Mouse (Mus musculus) telencephalon, adult 2 months (tissue): Measurements from ENCODE around the gene Neurl4.
"Not testable (repeated sequence)": the region's sequence is repeated elsewhere in the genome, so short reads cannot be mapped to it uniquely, and the experiment has no call there.

ENCODE experiments used
- DNase-seq: peaks from one replicate; pipeline ENCODE4 v3.0.0-alpha.2; 2011; ENCODE audit warnings: low read depth, low spot score

The Neurl4 gene

GRCm38 (mm10) chr11:69900471-69901405, at the start of gene Neurl4, which contains the start of gene 2810408A11Rik:
Neurl4 (plus strand) TSS chr11:69901072.
2810408A11Rik (minus strand) TSS chr11:69900987.
- peak; percentile 90 for DNase-seq

DNA sequence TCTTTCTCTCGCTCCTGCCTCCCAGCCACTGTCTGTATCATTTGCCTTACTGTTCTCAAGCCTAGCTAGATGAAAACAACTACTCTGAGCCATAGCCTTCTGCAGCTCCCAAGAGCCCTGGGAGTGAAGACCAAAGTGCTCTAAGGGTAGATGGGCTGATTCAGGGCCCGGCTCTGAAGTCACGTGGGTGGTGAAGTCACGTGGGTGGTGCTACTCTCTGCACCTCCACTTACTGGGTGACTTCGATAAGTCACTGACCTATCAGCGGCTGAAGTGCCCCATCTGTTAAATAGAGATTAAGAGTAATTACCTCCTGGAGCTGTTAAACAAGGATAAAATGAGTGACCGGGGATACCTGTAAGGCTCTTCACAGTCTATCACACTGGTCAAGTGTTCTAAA, 46.9 kb upstream of the Neurl4 start:
- DNase-seq = no peak

GRCm38 (mm10) chr11:69854680-69855079, 46.2 kb upstream of the Neurl4 start:
- DNase-seq = no peak

- no peak for DNase-seq
Measured at GRCm38 (mm10) chr11:69855347-69855746, 45.5 kb upstream of the Neurl4 start.

DNA sequence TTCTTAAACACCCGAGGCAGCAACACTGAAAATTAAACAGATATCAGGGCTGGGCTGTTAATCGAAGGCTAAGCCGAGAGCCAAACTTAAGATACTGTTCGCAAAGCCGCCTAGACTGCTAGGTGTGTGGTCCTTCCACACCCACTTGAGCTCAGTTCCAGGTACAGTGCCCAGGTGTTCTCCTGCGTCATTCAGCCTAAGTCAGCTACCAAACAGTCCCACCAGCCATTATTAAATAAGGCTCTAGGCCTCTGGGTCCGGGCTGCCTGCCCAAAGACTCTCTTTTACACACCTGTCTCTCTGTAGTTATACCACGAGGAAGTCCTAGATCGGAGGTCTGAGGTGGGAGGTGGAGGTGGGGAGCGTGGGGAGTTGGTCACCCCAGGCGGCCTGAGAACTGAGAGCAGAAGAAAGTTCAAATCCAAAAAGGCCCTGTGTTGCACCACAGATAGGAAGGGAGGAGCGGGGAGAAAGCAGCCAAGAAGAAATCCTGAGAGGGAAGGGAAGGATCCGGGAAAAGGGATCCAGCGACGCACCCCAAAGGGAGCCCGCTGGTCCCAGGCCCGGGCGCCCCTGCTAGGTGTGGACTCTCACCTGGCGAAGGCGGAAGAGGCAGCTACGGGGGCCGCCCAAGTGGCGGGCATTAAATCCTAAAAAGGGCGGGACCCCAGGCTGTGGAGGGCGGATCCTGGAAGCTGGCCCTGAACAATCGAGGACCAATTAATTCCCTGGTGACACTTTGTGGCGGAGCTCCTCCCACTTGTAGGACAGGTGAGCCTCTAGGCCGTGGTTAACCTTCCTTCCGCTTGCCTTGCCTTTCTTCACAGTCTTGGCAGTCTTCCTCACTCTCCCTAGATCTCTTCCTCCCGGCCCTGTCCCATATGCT, 42.5 kb upstream of the Neurl4 start, which contains the start of gene Tnk1:
TSS of gene Tnk1 (minus strand) at position 618 of the 886 bp plus-strand sequence.
- DNase-seq = no peak

DNA sequence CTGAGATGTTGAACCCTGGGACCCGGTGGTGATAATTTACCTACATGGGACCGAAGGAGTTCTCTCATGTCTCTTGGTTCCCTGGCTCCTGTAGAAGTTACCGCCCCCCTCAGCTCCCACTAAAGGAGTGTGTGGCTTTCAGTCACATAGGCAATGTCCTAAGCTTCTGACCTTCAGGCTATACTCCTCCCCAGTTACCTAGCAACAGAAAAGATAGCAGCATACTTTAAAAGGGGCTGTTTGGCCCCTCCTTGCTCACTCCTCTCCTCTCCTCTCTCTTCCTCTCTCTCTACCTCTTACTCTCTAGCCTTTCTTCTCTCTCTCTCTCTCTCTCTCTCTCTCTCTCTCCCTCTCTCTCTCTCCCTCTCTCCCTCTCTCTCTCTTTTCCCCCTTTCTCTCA, 37.1 kb upstream of the Neurl4 start:
- not testable (repeated sequence) for DNase-seq

DNA sequence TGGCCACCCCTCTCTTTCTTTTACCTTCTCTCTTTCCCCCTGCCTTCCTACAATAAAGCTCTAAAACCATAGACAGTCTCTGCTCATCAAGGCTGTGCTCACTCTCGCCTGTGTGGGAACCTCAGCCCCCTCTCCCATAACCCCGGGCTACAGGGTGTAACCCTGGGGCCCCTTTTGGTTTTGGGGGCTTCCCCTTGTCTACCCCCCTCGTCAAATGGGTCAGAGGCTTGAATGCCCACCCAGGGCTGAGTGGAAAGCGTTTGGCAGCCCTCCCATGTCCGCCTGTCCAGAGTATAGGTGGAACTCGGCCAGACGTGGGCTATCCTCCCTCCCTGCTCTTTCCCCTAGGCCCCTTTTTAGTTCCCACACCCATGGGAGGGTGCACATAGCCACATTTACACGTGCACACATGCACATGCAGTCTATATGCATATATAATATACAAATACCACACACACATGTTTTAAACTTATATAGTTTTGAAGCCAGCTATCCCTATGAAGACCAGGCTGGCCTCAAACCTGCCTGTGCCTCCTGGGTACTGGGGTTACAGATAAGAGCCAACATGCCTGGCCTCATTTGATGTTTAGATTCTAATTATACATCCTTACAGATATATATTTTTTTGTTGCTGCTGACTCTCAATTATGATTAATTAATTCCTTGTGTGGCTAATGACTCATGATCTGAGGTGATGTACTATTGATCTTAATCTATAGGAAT, 36.6 kb upstream of the Neurl4 start:
- DNase-seq = no peak

DNA sequence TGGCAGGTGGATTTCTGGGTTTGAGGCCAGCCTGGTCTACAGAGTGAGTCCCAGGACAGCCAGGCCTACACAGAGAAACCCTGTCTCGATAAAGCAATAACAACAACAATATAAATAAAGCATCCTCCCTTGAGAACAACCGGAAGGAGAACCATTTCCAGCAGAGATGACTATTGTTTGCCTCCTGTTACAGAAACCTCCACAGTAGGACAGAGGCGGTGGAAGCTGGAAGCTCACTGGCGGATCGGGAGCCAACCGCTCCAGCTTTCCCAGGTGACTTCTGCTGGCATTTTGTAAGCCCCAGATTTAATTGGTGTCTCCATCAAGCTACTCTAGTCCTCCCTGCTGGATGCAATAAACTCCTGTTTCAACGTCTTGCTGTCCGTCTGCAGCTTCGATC, 35.3 kb upstream of the Neurl4 start:
- DNase-seq = no peak

DNA sequence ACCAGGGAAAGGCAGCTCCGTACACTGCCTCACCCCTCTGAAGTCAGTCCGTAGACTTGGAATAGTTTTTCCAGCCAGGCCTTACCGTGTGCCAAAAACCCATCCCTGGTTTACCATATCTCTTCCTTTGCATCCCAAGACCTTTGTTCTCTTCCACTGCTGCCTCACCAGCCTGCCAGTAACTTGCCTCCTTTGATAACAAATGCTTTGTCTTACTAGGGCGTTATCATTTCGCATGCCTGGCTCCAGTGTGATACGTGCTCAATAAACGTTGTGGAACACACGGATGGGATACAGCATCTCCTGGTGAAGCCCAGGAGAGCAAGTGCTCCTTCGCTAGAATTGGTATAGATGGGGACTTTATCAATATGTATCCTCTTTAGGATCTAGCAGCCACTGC, 33.5 kb upstream of the Neurl4 start:
- no peak for DNase-seq

DNA sequence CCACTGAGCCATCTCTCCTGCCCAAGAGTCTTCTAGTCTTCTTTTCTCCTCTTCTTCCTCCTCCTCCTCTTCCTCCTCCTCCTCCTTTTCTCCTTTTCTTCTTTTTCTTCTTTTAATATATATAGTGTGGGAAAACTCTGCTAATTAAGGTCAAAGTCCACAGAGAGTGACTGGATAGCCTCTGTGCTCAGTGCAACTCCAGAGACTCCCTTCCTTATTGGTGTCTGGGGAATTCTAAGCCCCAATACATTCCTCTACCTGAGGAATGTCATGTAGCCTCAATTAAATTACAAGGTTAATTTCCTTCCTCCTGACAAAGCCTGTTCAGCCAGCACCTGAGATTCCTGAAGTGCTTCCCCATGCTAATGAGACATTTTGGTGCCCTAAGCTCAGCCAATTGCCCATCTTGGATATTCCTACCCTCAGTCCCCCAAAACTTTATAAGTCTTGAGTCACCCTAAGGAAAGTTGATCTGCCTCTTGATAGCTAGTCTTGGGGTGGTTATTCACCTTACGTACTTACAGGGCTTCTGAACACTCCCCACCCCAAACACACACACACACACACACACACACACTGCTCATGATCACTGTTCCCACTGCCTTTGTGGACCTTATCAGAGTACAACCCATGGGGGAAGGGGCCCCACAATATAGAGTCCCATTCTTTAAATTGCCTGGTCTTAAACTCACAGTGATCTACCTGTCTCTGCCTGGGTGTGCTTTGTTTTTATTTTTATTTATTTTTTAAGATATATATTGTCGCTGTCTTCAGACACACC, 30.4 kb upstream of the Neurl4 start:
- no peak for DNase-seq

- DNase-seq = no peak
Measured at GRCm38 (mm10) chr11:69871822-69872221, 29.1 kb upstream of the Neurl4 start.

DNA sequence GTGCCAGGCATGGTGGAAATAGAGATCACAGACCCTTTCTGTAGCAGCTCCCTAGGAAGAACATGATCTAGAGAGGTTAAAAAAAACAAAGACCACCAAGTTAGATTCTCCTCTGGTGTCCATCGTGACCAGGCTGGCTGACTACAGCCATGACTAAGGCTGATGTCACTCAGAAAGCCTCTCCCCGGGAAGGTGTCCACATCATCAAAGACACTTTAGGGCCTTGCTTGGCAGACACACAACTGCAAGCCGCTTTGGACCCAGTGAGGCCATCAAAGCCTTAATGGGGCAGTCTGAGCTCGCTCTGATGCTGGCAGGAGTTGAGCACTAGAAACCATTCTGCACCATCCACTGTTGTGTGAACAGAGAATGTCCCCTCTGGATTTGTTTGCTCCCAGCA, 28.4 kb upstream of the Neurl4 start:
- no peak for DNase-seq

DNA sequence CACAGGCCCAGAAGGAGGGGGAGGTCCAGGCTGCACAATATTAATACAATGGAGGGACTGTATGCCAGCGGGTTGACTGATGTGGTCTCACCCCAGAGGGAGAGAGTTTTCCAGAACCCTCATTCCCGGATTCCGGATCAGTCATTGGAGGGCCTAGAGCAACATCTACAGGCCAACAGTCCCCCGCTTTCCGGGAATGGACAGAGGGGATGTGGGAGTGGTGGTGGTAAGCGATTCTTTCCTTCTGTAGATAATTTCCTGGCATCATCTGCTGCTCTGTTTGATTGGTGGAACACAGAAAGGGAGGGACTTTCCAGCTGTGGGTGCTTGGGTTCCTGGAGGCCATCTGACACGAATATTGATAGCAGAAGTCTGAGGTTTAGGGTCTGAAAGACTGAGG, 24.7 kb upstream of the Neurl4 start:
- no peak for DNase-seq

GRCm38 (mm10) chr11:69876867-69877266, 24.0 kb upstream of the Neurl4 start:
- DNase-seq = no peak

DNA sequence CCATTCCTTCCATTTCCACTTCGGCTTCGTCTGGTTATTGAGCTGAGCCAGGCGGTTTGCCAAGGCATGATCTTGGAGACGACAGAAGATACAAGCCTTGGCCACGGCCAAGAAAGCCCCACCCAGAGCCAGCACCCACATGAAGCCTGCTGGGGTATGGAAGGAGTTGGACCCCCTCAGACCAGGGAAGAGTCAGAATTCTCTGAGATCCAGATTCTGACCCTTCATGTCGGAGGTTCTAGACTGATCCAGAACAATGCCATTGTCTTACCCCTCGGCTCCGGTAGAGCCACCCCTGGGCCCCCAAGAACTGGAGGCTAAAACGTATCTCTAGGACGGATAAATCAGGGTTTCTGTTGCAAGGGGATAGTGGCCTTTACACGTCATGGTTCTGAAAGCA, 23.0 kb upstream of the Neurl4 start, which contains the start of gene Tmem95:
TSS of gene Tmem95 (minus strand) at position 141 of the 400 bp plus-strand sequence.
- DNase-seq = no peak

GRCm38 (mm10) chr11:69878399-69878798, 22.5 kb upstream of the Neurl4 start:
- DNase-seq = no peak

DNA sequence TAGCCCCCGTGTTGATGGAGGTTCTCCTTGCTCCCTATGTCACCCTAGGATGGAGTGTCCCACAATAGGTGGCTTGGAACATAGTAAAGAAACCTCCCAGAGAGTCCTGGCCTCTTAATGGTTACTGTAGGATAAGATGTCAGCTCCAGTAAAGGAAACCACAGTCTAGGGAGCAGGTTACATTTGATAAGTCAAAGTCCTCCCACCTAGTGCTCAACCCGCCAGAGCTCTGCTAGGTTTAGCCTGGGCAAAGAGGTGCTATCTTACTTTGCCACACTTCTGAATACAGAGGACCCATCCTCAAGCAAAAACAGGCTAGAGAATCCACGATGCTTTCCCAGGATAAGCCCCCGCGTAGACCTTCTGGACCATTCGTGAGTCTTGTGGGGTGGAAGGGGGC, 21.9 kb upstream of the Neurl4 start:
- no peak for DNase-seq

GRCm38 (mm10) chr11:69879711-69880110, 21.2 kb upstream of the Neurl4 start:
- DNase-seq = no peak

DNA sequence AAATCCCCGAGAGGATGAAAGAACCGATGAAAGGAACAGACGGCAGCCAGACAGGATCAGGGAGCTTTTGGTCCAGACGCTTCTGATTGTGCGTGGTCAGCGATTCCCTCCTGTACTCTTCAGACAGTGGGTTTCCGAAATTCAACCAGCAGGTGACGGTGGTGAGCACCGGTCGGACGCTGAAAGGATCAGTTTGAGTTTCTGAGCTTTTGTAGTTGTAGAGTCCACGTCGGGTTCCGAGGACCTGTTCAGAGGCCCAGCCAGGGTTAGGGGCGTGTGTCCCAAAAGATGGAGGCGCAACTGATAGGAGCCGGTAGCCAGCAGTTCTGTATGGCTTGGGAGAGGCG, 20.4 kb upstream of the Neurl4 start:
- no peak for DNase-seq

GRCm38 (mm10) chr11:69880853-69881603, 19.8 kb upstream of the Neurl4 start, which contains the start of gene Kctd11:
Kctd11 (minus strand) TSS chr11:69881406.
- no peak for DNase-seq
